Mouse (Mus musculus) left cerebral cortex, adult 6 months (tissue): Measurements from ENCODE around the gene Galnt9. TPM values are rescaled to one million over a fixed set of nuclear protein-coding genes. Genes with fewer than 3 reads are reported as not detected.

ENCODE experiments used
- long read RNA-seq, 2 experiments: library from polyadenylated mRNA; unstranded; transcript quantifications; one replicate each; pipeline ENCODE4 v2.0.0; 2019 to 2020
- polyA plus RNA-seq: library from polyadenylated mRNA; unstranded; fragments of <200 nt; fragmentation: Nextera tagmentation; gene quantifications from 2 replicates; pipeline ENCODE4 v1.2.3, GENCODE M21; 2021

The Galnt9 gene
- polyA plus RNA-seq: 25.9 and 78.1 TPM in 2 replicates
- long read RNA-seq, experiment 1, transcript Galnt9-201 (11 exons, 2,883 nt): major isoform, 51 of 86 reads
- long read RNA-seq, experiment 1, partial matches to known transcripts: 25 of 86 reads
- long read RNA-seq, experiment 1, other reads (novel, unspliced or antisense): 10 of 86 reads
- long read RNA-seq, experiment 2, transcript Galnt9-201 (11 exons, 2,883 nt): major isoform, 5 of 29 reads
- long read RNA-seq, experiment 2, partial matches to known transcripts: 22 of 29 reads
- long read RNA-seq, experiment 2, other reads (novel, unspliced or antisense): 2 of 29 reads

DNA sequence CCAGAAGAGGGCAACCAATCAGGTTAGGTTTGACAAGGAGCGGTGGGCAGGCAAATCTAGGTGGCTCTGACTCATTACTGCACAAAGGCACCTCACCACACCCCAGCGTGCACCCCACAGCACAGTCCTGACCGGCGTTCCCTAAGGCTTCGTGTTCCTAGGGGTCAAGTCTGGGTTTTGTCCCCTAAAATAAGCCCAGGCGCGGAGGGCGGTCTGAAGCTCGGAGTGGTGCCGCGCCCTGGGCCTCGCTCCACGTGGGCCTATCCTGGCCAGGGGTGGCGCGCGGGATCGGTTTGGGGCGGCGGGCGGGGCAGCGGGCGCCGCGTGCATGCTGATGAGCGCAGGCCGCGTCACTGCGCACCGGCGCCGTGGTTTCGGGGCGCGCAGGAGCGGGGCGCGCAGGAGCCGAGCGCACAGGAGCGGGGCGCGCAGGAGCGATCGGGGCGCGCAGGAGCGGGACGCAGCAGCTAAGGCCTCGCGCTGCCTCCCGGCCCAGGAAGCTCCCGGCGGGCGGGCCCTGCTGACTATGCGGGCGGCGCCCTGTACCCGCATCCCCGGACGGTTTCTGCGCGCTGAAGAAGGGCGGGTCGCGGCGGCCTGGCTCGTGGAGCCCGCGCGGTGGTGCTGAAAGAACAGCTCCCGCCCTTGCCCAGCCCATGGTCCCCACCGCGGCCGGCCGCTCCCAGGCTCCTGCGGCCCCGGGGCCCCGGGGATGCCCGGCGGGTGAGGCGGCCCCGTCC is at the start of gene Galnt9:
Galnt9 (plus strand) TSS at position 405 of the 740 bp plus-strand sequence.

DNA sequence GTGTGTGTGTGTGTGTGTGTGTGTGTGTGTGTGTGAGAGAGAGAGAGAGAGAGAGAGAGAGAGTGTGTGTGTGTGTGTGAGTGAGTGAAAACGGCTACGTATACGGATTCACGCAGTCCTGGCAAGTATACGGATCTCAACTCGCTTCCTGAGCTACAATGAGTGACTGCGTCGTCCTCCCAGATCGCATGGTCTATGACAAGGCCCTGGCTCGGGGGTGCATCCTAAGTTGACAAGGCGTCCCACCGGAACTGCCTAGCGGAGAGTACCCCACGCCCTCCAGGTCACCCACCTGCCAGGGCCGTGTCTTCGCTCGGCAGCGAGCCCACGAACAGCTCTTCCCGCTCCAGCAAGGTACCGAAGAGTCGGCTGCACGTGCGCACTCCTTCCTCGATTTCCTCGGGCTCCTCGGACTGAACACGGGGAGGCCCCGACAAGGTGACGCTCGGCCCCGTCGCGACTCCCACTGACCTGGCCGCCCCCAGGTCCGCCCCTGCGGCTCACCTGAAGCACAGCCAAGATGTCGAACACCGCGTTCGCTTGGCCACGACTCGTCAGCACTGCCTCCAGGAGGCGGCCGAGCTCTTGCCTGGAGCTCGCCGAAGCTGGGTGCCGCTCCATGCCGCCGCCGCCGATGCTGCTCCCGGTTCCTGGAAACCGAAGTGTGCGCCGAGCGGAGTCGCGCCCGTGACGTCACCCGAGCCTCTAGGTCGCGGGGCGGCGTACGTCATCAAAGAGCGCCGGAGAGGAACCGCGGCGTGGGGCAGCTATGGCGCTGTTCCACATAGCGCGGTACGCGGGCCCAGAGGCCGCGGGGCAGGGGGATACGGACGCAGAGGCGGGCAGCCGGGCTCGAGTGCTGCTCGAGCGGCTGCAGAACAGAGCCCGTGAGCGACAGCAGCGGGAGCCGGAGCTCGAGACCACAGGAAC is 108.8 kb downstream of the Galnt9 start, which contains the start of the genes Noc4l and Ddx51:
Noc4l (minus strand) TSS at position 699 of the 930 bp plus-strand sequence.
Ddx51 (plus strand) TSS at position 733 of the 930 bp plus-strand sequence.

Other genes starting within 250 kb of the Galnt9 start
- not detected in 2 replicates for gene P2rx2, start 201.1 kb upstream of the Galnt9 start, polyA plus RNA-seq
- gene Lrcol1, start 199.6 kb upstream of the Galnt9 start, polyA plus RNA-seq: not detected in 2 replicates
- 4.5 and 14.4 TPM in 2 replicates for gene Fbrsl1, start 95.9 kb upstream of the Galnt9 start, polyA plus RNA-seq
- gene Noc4l, start 109.1 kb downstream of the Galnt9 start, polyA plus RNA-seq: 27.5 and 29.6 TPM in 2 replicates
- 4.3 and 4.6 TPM in 2 replicates for gene Ddx51, start 109.1 kb downstream of the Galnt9 start, polyA plus RNA-seq
- 16.9 and 23.8 TPM in 2 replicates for gene Ep400, start 226.4 kb downstream of the Galnt9 start, polyA plus RNA-seq
- gene Pus1, start 236.3 kb downstream of the Galnt9 start, polyA plus RNA-seq: 9.4 and 13.1 TPM in 2 replicates